Mouse (Mus musculus): ENCODE measurements around the gene Katnbl1. TPM values are rescaled to one million over a fixed set of nuclear protein-coding genes. Genes with fewer than 3 reads are reported as not detected.
A peak's percentile ranks its signal among the peaks of the same experiment; 100 is the strongest.

Gene Katnbl1
- 54.4 and 55.0 TPM in 2 replicates for polyA plus RNA-seq (2014; fragmentation: Nextera tagmentation; extraction: Ambion mirVana)

DNA sequence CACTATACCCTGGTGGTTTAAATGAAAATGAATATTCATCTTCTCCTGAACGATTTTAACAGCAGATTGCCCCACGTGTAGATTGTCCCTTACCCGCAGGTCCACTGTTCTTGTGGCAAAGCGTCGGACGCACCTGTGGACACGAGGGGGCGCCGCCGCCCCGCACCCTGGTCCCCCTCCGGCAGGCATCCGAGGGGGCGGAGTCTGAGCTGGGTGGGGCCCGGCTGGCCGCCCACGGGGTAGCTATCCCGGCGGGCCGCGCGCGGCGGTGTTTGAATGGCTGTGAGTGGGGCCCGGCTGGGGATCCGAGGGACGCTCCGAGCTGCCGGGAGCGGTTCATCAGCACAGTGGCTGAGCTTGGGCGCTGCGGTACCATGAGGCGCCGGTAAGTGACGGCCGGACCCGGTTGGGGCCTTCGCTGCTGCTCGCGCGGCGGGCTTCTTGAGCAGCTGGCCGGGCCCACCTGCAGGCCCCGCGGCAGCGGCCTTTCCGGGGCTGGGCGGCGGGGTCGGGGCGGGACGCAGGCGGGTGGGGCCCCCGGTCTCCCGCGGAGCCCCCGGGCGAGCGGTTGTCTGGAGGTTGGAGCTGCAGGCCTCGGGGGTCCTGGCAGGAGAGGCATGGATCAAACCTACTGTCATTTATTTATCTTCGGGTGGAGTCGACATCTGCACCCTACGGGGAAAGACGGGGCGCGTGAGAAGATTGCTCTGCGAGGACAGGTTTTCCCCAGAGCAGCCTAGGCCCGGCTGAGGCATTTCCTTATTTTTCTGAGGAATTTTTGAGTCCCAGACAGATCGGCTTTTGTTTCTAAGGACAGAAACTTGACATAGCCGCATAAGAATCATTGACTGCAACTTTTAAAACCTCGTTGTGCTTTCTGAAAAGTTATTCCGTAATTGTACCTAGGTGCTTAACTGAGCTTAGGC is at the start of gene Katnbl1:
Katnbl1 (plus strand) TSS at position 239 of the 926 bp plus-strand sequence.
- no peaks in the 10 kb centered on the region for H3K9me3 ChIP-seq (ENCODE audit: control insufficient read depth, low read length)
- peak within 1 kb of the TSS; percentile 95 for H3K4me3 ChIP-seq (ENCODE audit: low read depth, low read length)
- no peaks in the 10 kb centered on the region for H3K36me3 ChIP-seq (ENCODE audit: control insufficient read depth, insufficient read depth, low read length)
- H3K9ac ChIP-seq (ENCODE audit: low read length): peak within 1 kb of the TSS; percentile 96
- H3K27ac ChIP-seq (ENCODE audit: low read depth, low read length): peak within 1 kb of the TSS; percentile 80
- peak; percentile 99 for DNase-seq (ENCODE audit: low spot score, missing footprints)
- ATAC-seq (ENCODE audit: low FRiP score): peak; percentile 100
- H3K4me2 ChIP-seq: peak within 1 kb of the TSS; percentile 70
- H3K27me3 ChIP-seq (ENCODE audit: control insufficient read depth, insufficient read depth, low read length): no peaks in the 10 kb centered on the region
- H3K4me1 ChIP-seq (ENCODE audit: control insufficient read depth, insufficient read depth, low read length): peaks cover 12% of the 10 kb centered on the region
- under 1% methylated on average over 66 of the region's 72 CpGs for WGBS

GRCm38 (mm10) chr2:112332051-112332898 is 46.7 kb upstream of the Katnbl1 start:
- no peaks in the 10 kb centered on the region for H3K4me1 ChIP-seq (ENCODE audit: control insufficient read depth, insufficient read depth, low read length)
- no peak overlapping the region for H3K4me2 ChIP-seq
- H3K36me3 ChIP-seq (ENCODE audit: control insufficient read depth, insufficient read depth, low read length): no peaks in the 10 kb centered on the region
- H3K9ac ChIP-seq (ENCODE audit: low read length): no peak overlapping the region
- no peaks in the 10 kb centered on the region for H3K27me3 ChIP-seq (ENCODE audit: control insufficient read depth, insufficient read depth, low read length)
- no peak overlapping the region for H3K4me3 ChIP-seq (ENCODE audit: low read depth, low read length)
- no peaks in the 10 kb centered on the region for H3K9me3 ChIP-seq (ENCODE audit: control insufficient read depth, low read length)
- WGBS: 71% methylated on average over 4 of the region's 4 CpGs
- ATAC-seq (ENCODE audit: low FRiP score) (no peak), DNase-seq (ENCODE audit: low spot score, missing footprints) (no peak)
- H3K27ac ChIP-seq (ENCODE audit: low read depth, low read length): no peak overlapping the region

DNA sequence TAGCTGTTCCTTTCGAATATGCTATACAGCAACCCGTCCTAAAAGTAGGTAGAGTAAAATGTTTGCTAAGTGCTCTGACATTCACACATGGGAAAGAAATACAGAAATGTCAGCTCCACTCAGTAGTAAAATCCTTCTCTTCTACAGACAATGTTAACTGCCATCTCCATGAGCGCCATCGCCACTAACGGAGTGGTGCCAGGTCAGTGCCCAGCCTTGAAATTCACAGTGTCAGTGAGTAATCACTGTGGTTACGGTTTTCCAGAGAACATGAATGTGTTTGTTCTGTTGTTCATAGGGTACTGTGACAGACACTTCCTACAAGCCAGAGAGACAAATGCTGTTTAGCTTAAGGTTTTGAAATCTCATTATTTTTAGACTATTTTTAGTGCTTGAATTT is 41.8 kb upstream of the Katnbl1 start:
- Histone ChIP-seq H3K27me3 (ENCODE audit: control insufficient read depth, insufficient read depth, low read length) (no peaks in the 10 kb centered on the region), H3K4me2 (no peak overlapping the region), H3K9me3 (ENCODE audit: control insufficient read depth, low read length) (no peaks in the 10 kb centered on the region), H3K4me3 (ENCODE audit: low read depth, low read length) (no peak overlapping the region), H3K36me3 (ENCODE audit: control insufficient read depth, insufficient read depth, low read length) (no peaks in the 10 kb centered on the region), H3K9ac (ENCODE audit: low read length) (no peak overlapping the region), H3K27ac (ENCODE audit: low read depth, low read length) (no peak overlapping the region), H3K4me1 (ENCODE audit: control insufficient read depth, insufficient read depth, low read length) (no peaks in the 10 kb centered on the region)
- WGBS: 92% methylated on average over 6 of the region's 6 CpGs
- no peak for ATAC-seq (ENCODE audit: low FRiP score)
- DNase-seq (ENCODE audit: low spot score, missing footprints): no peak

DNA sequence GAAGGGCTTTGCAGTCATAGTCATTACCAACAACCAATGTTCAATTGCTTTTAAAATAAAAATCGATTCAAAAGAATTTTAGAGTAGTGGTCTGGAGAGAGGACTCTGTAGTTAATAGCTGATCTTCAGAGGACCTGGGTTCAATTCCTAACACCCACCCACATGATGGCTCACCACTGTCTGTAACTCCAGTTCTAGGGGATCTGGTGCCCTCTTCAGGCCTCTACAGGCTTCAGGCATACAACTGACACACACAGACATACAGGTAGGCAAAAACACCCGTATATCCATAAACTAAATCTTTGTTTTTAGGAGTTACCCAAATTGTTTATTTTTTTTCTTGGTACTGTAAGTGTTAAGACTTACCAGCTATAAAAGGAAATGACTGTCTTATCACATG is 39.3 kb upstream of the Katnbl1 start:
- DNase-seq (ENCODE audit: low spot score, missing footprints): no peak
- no peak overlapping the region for H3K4me3 ChIP-seq (ENCODE audit: low read depth, low read length)
- H3K27me3 ChIP-seq (ENCODE audit: control insufficient read depth, insufficient read depth, low read length): no peaks in the 10 kb centered on the region
- H3K9me3 ChIP-seq (ENCODE audit: control insufficient read depth, low read length): no peaks in the 10 kb centered on the region
- H3K9ac ChIP-seq (ENCODE audit: low read length): no peak overlapping the region
- no peaks in the 10 kb centered on the region for H3K36me3 ChIP-seq (ENCODE audit: control insufficient read depth, insufficient read depth, low read length)
- 89% methylated on average over 2 of the region's 2 CpGs for WGBS
- no peaks in the 10 kb centered on the region for H3K4me1 ChIP-seq (ENCODE audit: control insufficient read depth, insufficient read depth, low read length)
- H3K27ac ChIP-seq (ENCODE audit: low read depth, low read length): no peak overlapping the region
- ATAC-seq (ENCODE audit: low FRiP score): no peak
- H3K4me2 ChIP-seq: no peak overlapping the region

DNA sequence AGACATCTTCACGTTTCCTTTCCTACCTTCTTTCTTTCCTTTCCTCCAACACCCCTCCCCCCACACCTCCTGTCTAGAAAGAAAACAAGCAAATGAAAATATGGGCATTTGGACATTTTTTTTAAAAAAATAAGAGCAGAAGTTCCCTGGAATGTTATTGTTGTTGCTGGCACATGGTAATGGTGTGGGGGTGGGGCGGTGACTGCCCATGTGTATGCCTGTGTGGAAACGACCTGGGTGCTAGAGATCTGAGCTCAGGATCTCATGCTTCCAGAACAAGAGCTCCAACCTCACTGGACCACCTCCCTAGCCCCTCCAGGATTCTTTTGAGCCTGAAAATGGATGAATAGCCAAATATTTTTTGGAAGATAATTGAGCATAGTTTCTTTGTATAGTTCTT is 37.9 kb upstream of the Katnbl1 start:
- H3K36me3 ChIP-seq (ENCODE audit: control insufficient read depth, insufficient read depth, low read length): no peaks in the 10 kb centered on the region
- no peak overlapping the region for H3K27ac ChIP-seq (ENCODE audit: low read depth, low read length)
- no peak overlapping the region for H3K9ac ChIP-seq (ENCODE audit: low read length)
- no peak for ATAC-seq (ENCODE audit: low FRiP score)
- H3K9me3 ChIP-seq (ENCODE audit: control insufficient read depth, low read length): no peaks in the 10 kb centered on the region
- H3K4me1 ChIP-seq (ENCODE audit: control insufficient read depth, insufficient read depth, low read length): no peaks in the 10 kb centered on the region
- H3K4me2 ChIP-seq: no peak overlapping the region
- WGBS: 68% methylated on average over 3 of the region's 3 CpGs
- no peak for DNase-seq (ENCODE audit: low spot score, missing footprints)
- H3K27me3 ChIP-seq (ENCODE audit: control insufficient read depth, insufficient read depth, low read length): no peaks in the 10 kb centered on the region
- no peak overlapping the region for H3K4me3 ChIP-seq (ENCODE audit: low read depth, low read length)

DNA sequence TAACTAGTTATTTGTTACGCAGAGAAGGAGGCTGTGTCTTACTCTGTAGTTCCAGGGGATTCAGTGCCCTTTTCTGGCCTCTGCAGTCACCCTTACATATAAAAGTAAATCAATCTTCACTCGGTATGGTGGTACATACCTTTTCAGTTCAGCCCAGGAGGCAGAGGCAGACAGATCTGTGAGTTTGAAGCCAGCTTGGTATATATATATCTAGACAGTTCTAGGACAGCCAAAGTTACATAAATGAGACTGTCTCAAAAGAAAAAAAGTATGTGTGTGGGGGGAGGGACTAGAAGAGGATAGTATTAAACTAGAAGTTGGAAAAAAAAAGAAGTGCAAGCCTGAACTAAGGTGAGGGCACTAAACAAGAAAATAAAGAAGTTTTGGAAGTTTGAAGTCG is 30.8 kb upstream of the Katnbl1 start:
- H3K27ac ChIP-seq (ENCODE audit: low read depth, low read length): no peak overlapping the region
- no peaks in the 10 kb centered on the region for H3K4me1 ChIP-seq (ENCODE audit: control insufficient read depth, insufficient read depth, low read length)
- H3K9me3 ChIP-seq (ENCODE audit: control insufficient read depth, low read length): no peaks in the 10 kb centered on the region
- H3K4me3 ChIP-seq (ENCODE audit: low read depth, low read length): no peak overlapping the region
- H3K36me3 ChIP-seq (ENCODE audit: control insufficient read depth, insufficient read depth, low read length): peaks cover 3% of the 10 kb centered on the region; the same call in 1 of the 2 replicates
- no peak for DNase-seq (ENCODE audit: low spot score, missing footprints)
- H3K27me3 ChIP-seq (ENCODE audit: control insufficient read depth, insufficient read depth, low read length): no peaks in the 10 kb centered on the region
- no peak for ATAC-seq (ENCODE audit: low FRiP score)
- H3K4me2 ChIP-seq: no peak overlapping the region
- 91% methylated on average over 3 of the region's 3 CpGs for WGBS
- no peak overlapping the region for H3K9ac ChIP-seq (ENCODE audit: low read length)

- Histone ChIP-seq H3K27me3 (ENCODE audit: control insufficient read depth, insufficient read depth, low read length) (no peaks in the 10 kb centered on the region), H3K9ac (ENCODE audit: low read length) (no peak overlapping the region), H3K27ac (ENCODE audit: low read depth, low read length) (no peak overlapping the region), H3K9me3 (ENCODE audit: control insufficient read depth, low read length) (no peaks in the 10 kb centered on the region), H3K36me3 (ENCODE audit: control insufficient read depth, insufficient read depth, low read length) (peaks cover 3% of the 10 kb centered on the region; the same call in 1 of the 2 replicates), H3K4me2 (no peak overlapping the region), H3K4me1 (ENCODE audit: control insufficient read depth, insufficient read depth, low read length) (no peaks in the 10 kb centered on the region), H3K4me3 (ENCODE audit: low read depth, low read length) (no peak overlapping the region)
- WGBS: 84% methylated on average over 7 of the region's 7 CpGs
- ATAC-seq (ENCODE audit: low FRiP score) (no peak), DNase-seq (ENCODE audit: low spot score, missing footprints) (no peak)
Measured at GRCm38 (mm10) chr2:112353685-112354455, 25.1 kb upstream of the Katnbl1 start.

- Histone ChIP-seq H3K27ac (ENCODE audit: low read depth, low read length) (no peak overlapping the region), H3K4me2 (no peak overlapping the region), H3K9ac (ENCODE audit: low read length) (no peak overlapping the region), H3K9me3 (ENCODE audit: control insufficient read depth, low read length) (no peaks in the 10 kb centered on the region), H3K4me3 (ENCODE audit: low read depth, low read length) (no peak overlapping the region), H3K4me1 (ENCODE audit: control insufficient read depth, insufficient read depth, low read length) (no peaks in the 10 kb centered on the region), H3K36me3 (ENCODE audit: control insufficient read depth, insufficient read depth, low read length) (peaks cover 6% of the 10 kb centered on the region; the same call in 1 of the 2 replicates), H3K27me3 (ENCODE audit: control insufficient read depth, insufficient read depth, low read length) (no peaks in the 10 kb centered on the region)
- no peak for ATAC-seq (ENCODE audit: low FRiP score)
- 86% methylated on average over 2 of the region's 2 CpGs for WGBS
- DNase-seq (ENCODE audit: low spot score, missing footprints): no peak
Measured at GRCm38 (mm10) chr2:112359611-112360010, 19.4 kb upstream of the Katnbl1 start.
